Mouse (Mus musculus) lung, adult 2 months (tissue): ENCODE measurements around the gene Olfr222.

ENCODE experiments used
- CTCF ChIP-seq: fragments of 200-500 bp; IDR thresholded peaks from 2 replicates; pipeline ENCODE4 v1.5.1; 2011; ENCODE audit warnings: mild to moderate bottlenecking, low read length, control low read depth; ENCODE audit not compliant: insufficient read depth
- POLR2A ChIP-seq: fragments of 200-500 bp; IDR thresholded peaks from 2 replicates; pipeline ENCODE4 v1.6.1; 2011; ENCODE audit warnings: low read depth, mild to moderate bottlenecking, control low read depth, low read length, borderline replicate concordance; ENCODE audit errors: extremely low read depth

GRCm38 (mm10) chr11:59584539-59584938, 8.5 kb upstream of the Olfr222 start:
- TF ChIP-seq POLR2A (no peak), CTCF (no peak)
